Mouse (Mus musculus): ENCODE data around the gene Aqp12.

DNA sequence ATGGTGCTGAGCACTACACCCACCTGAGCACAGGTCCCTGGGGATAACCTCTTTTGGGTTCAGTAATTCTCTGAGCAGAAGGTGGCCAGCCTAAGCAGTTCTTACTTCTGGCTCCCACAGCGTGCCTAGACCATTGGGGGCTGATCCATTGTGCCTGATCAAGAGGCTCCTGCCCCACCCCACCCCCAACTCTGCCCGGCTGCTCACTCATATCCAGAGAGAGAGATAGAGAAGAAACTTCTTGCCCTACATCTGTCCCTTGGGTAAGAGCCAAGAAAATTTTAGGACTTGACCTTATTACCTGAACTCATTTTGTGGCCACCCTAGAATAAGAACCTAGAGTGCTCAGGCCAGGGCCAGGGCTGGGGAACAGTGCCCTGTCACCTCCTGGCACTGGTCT lies 13.3 kb upstream of the Aqp12 start:
- no peak for TF ChIP-seq POLR2A (IDR thresholded peaks at IDR 0.05; ENCODE audit: low read depth, low read length)
- TF ChIP-seq CTCF (IDR thresholded peaks at IDR 0.05; ENCODE audit: borderline replicate concordance, insufficient read depth, low read length): no peak

Data from embryonic fibroblast, embryonic 13.5 days (primary cell).